Mouse (Mus musculus) liver, embryonic 14.5 days (tissue): Measurements from ENCODE around the gene Pced1b.

ENCODE experiments used
- CTCF ChIP-seq: IDR thresholded peaks from 2 replicates; pipeline ENCODE4 v1.5.1; 2016; ENCODE audit warnings: antibody characterized with exemption, low read depth, control low read depth
- EP300 ChIP-seq: IDR thresholded peaks from 2 replicates; pipeline ENCODE4 v1.6.1; 2016; ENCODE audit warnings: antibody characterized with exemption, low read depth

DNA sequence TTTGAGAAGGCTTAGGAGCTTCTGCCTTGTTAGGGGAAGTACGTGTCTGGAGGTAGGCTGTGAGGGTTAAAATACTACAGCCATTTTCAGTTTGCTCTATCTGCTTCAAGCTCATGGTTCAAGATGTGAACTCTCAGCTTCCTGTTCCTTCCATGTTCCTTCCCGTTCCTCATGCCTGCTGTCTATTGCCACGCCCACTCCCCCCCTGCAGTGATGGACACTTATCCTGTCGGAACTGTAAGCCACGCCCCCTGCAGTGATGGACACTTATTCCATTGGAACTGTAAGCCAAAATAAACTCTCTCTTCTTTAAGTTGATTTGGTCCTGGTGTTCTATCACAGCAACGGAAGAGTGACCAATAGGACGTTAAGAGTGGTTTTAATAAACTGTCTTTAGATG is 166.0 kb downstream of the Pced1b start:
- TF ChIP-seq EP300 = no peak
- no peak for TF ChIP-seq CTCF
